Mouse (Mus musculus) ES-E14 (cell line): Measurements from ENCODE around the gene Olfr1317.

Experiments used
- CHD2 ChIP-seq: IDR thresholded peaks from 2 replicates; pipeline ENCODE4 v1.6.1; 2014; ENCODE audit warnings: mild to moderate bottlenecking, low read depth, low read length, inconsistent platforms
- HCFC1 ChIP-seq: IDR thresholded peaks from 2 replicates; pipeline ENCODE4 v1.6.1; 2012; ENCODE audit warnings: low read length, inconsistent platforms, borderline replicate concordance; ENCODE audit not compliant: insufficient read depth
- MAFK ChIP-seq: IDR thresholded peaks from 2 replicates; pipeline ENCODE4 v1.6.1; 2014; ENCODE audit warnings: mild to moderate bottlenecking, low read depth, low read length, inconsistent platforms; ENCODE audit not compliant: insufficient read depth
- ZC3H11A ChIP-seq: IDR thresholded peaks from 2 replicates; pipeline ENCODE4 v1.6.1; 2012; ENCODE audit warnings: low read depth, mild to moderate bottlenecking, inconsistent platforms, low read length, borderline replicate concordance

DNA sequence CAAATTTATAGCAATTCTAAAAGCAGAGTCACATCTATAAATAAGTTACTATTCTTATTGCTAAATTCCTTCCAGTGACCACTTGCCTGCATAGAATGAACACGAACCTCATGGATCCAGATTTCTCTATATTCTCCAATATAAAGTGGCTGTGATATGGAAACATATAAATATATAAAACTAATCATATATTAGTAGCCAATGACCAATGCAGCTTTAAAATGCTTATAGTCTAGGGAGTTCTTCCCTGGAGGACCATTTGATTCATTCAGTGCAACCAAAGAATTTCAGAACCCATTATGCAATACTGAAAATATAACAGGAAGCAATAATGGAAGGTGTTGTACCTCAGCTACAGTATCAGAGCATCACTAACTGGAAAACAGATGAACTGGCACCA is 24.8 kb upstream of the Olfr1317 start, which contains the start of gene Olfr1315-ps1:
- TF ChIP-seq ZC3H11A (no peak), HCFC1 (no peak), MAFK (no peak), CHD2 (no peak)
